Mouse (Mus musculus) hindbrain, embryonic 15.5 days (tissue): ENCODE data around the gene Traf3ip1. TPM values are rescaled to one million over a fixed set of nuclear protein-coding genes. Genes with fewer than 3 reads are reported as not detected.
A peak's percentile ranks its signal among the peaks of the same experiment; 100 is the strongest.

Experiments
- ATAC-seq: fragments of 200-750 bp; cut with Nextera tagmentation; 2 replicates; pipeline ENCODE4 v1.8.0; 2017; ENCODE audit warnings: low read depth, moderate number of reproducible peaks, moderate TSS enrichment; ENCODE audit not compliant: low FRiP score
- H3K27ac ChIP-seq: fragments of 300-500 bp; sonication (generic); replicated peaks from 2 replicates; pipeline ENCODE4 v1.5.1; 2015; ENCODE audit warnings: mild to moderate bottlenecking, inconsistent platforms
- H3K27me3 ChIP-seq: fragments of 300-500 bp; sonication (generic); 2 replicates; pipeline ENCODE4 v1.6.1; 2015; ENCODE audit warnings: control low read depth, inconsistent platforms
- H3K36me3 ChIP-seq: fragments of 300-500 bp; sonication (generic); 2 replicates; pipeline ENCODE4 v1.6.1; 2015; ENCODE audit warnings: control low read depth, inconsistent platforms
- H3K4me1 ChIP-seq: fragments of 300-500 bp; sonication (generic); replicated peaks from 2 replicates; pipeline ENCODE4 v1.6.1; 2015; ENCODE audit warnings: control low read depth, inconsistent platforms
- H3K4me2 ChIP-seq: fragments of 300-500 bp; sonication (generic); 2 replicates; pipeline ENCODE4 v1.6.1; 2015; ENCODE audit warnings: moderate library complexity, mild to moderate bottlenecking, inconsistent platforms
- H3K4me3 ChIP-seq: fragments of 300-500 bp; sonication (generic); 2 replicates; pipeline ENCODE4 v1.5.1; 2015; ENCODE audit warnings: mild to moderate bottlenecking, inconsistent platforms
- H3K9ac ChIP-seq: fragments of 300-500 bp; sonication (generic); 2 replicates; pipeline ENCODE4 v1.6.1; 2015; ENCODE audit warnings: inconsistent platforms
- H3K9me3 ChIP-seq: fragments of 300-500 bp; sonication (generic); 2 replicates; pipeline ENCODE4 v1.6.1; 2016; ENCODE audit warnings: control low read depth, inconsistent platforms
- WGBS: fragments of 180-500 bp; shearing (Covaris S2); methylation state at CpG from one replicate; pipeline ENCODE4 v1.1.7; 2015; 5-methylcytosine and 5-hydroxymethylcytosine counted together
- polyA plus RNA-seq: library from polyadenylated mRNA; unstranded; fragments of >200 nt; fragmentation: Nextera tagmentation; extraction: Ambion mirVana; gene quantifications from 2 replicates; pipeline ENCODE4 v1.2.1, GENCODE M21; 2015

The Traf3ip1 gene
- polyA plus RNA-seq, 1 experiment from 2014 or later, result 9.9 TPM

- H3K9me3 ChIP-seq, result no peaks in the 10 kb centered on the region
- no peak overlapping the region for H3K9ac ChIP-seq
- H3K36me3 ChIP-seq, result no peaks in the 10 kb centered on the region
- no peak for ATAC-seq
- no peaks in the 10 kb centered on the region for H3K4me1 ChIP-seq
- H3K4me3 ChIP-seq, result no peak overlapping the region
- H3K27me3 ChIP-seq, result no peaks in the 10 kb centered on the region
- no peak overlapping the region for H3K27ac ChIP-seq
- no peak overlapping the region for H3K4me2 ChIP-seq
- WGBS, result 73% methylated on average over 3 of the region's 3 CpGs
These were observed 69.6 kb downstream of the Traf3ip1 start for GRCm38 (mm10) chr1:91564004-91564403.

GRCm38 (mm10) chr1:91564598-91564997 is 70.2 kb downstream of the Traf3ip1 start:
- Histone ChIP-seq H3K4me1 (no peaks in the 10 kb centered on the region), H3K9me3 (no peaks in the 10 kb centered on the region), H3K9ac (no peak overlapping the region), H3K27me3 (no peaks in the 10 kb centered on the region), H3K4me3 (no peak overlapping the region), H3K4me2 (no peak overlapping the region), H3K36me3 (no peaks in the 10 kb centered on the region), H3K27ac (no peak overlapping the region)
- WGBS, result 72% methylated on average over 6 of the region's 6 CpGs
- no peak for ATAC-seq

DNA sequence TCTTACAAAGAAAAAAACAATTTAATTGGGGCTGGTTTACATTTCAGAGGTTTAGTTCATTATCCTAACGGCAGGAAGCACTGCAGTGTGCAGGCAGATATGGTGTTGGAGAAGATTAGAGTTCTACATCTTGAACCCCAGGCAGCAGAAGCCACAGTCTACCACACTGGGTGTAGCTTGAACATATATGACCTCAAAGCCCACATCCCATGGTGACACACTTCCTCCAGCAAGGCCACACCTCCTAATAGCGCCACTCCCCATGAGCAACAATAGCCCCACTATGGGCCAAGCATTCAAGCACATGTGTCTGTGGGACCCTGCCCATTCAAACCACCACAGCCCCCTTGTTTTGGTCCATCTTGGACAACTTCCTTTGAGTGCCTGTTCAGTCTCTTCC is 72.8 kb downstream of the Traf3ip1 start:
- WGBS, result 76% methylated on average over 2 of the region's 2 CpGs
- Histone ChIP-seq H3K4me3 (no peak overlapping the region), H3K4me1 (no peaks in the 10 kb centered on the region), H3K27me3 (no peaks in the 10 kb centered on the region), H3K36me3 (no peaks in the 10 kb centered on the region), H3K9ac (no peak overlapping the region), H3K27ac (no peak overlapping the region), H3K4me2 (no peak overlapping the region), H3K9me3 (no peaks in the 10 kb centered on the region)
- ATAC-seq, result no peak

DNA sequence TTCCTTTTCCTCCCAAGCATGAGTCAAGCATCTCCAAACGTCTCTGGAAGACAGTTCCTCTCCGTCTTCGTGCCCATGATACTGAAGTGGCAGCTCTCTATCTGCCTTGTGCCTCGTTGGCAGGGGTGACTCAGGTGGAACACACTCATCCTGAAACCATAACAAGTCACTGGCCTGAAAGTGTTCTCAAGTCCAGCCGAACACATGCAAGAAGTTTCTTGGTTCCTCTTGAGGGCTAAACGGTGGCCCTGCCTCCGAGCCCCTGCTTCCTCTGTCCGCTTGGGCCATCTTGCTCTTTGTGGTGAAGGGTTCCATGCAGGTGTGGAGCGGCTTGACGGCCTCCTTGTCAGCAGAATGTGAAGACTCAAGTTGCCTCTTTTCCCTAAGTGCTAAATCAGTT is 78.0 kb downstream of the Traf3ip1 start:
- H3K9ac ChIP-seq, result no peak overlapping the region
- H3K4me3 ChIP-seq, result no peak overlapping the region
- ATAC-seq, result no peak
- no peaks in the 10 kb centered on the region for H3K27me3 ChIP-seq
- no peaks in the 10 kb centered on the region for H3K36me3 ChIP-seq
- H3K4me1 ChIP-seq, result no peaks in the 10 kb centered on the region
- H3K9me3 ChIP-seq, result no peaks in the 10 kb centered on the region
- WGBS, result 83% methylated on average over 10 of the region's 10 CpGs
- no peak overlapping the region for H3K4me2 ChIP-seq
- no peak overlapping the region for H3K27ac ChIP-seq

DNA sequence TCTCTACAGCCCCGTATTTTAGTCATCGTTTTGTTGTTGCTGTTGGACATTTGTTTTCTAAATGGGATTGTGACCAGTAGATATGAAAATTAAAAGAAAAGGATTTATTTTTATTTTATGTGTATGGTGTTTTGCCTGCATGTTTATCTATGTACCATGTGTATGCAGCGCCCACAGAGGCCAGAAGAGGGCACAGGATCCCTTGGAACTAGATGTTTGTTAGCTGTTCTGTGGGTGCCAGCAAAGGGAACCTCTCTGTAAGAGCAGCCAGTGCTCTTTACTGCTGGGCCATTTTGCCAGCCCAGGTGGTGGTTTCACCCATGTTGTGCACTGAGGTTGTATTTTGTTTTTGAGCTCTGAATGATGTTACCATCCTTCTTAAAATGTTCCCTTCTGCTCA is 79.8 kb downstream of the Traf3ip1 start:
- H3K36me3 ChIP-seq, result no peaks in the 10 kb centered on the region
- H3K9ac ChIP-seq, result no peak overlapping the region
- no peak overlapping the region for H3K27ac ChIP-seq
- no peaks in the 10 kb centered on the region for H3K27me3 ChIP-seq
- 0 out of 2 replicates have a peak, but pooled peaks have one; percentile 72 for ATAC-seq
- no peak overlapping the region for H3K4me3 ChIP-seq
- WGBS, result 77% methylated on average over 3 of the region's 3 CpGs
- H3K4me1 ChIP-seq, result no peaks in the 10 kb centered on the region
- no peaks in the 10 kb centered on the region for H3K9me3 ChIP-seq
- no peak overlapping the region for H3K4me2 ChIP-seq

GRCm38 (mm10) chr1:91577883-91578517 is 83.6 kb downstream of the Traf3ip1 start:
- no peaks in the 10 kb centered on the region for H3K36me3 ChIP-seq
- H3K9me3 ChIP-seq, result no peaks in the 10 kb centered on the region
- no peak overlapping the region for H3K27ac ChIP-seq
- H3K4me1 ChIP-seq, result no peaks in the 10 kb centered on the region
- no peak overlapping the region for H3K9ac ChIP-seq
- no peak for ATAC-seq
- 82% methylated on average over 7 of the region's 7 CpGs for WGBS
- no peak overlapping the region for H3K4me2 ChIP-seq
- H3K4me3 ChIP-seq, result no peak overlapping the region
- H3K27me3 ChIP-seq, result no peaks in the 10 kb centered on the region

Other genes starting within 250 kb of the Traf3ip1 start
- 56.4 and 59.4 TPM in 2 replicates for gene Ube2f, start 244.3 kb upstream of the Traf3ip1 start, polyA plus RNA-seq
- 11.9 and 13.5 TPM in 2 replicates for gene Scly, start 196.3 kb upstream of the Traf3ip1 start, polyA plus RNA-seq
- 0.05 and 0.18 TPM in 2 replicates for gene Espnl, start 172.6 kb upstream of the Traf3ip1 start, polyA plus RNA-seq
- 0.09 and 0.13 TPM in 2 replicates for gene Klhl30, start 143.6 kb upstream of the Traf3ip1 start, polyA plus RNA-seq
- 0.33 and 0.54 TPM in 2 replicates for gene Erfe, start 128.2 kb upstream of the Traf3ip1 start, polyA plus RNA-seq
- 145 and 147 TPM in 2 replicates for gene Ilkap, start 95.8 kb upstream of the Traf3ip1 start, polyA plus RNA-seq
- gene Hes6, start 80.6 kb upstream of the Traf3ip1 start, polyA plus RNA-seq, result 172 and 212 TPM in 2 replicates
- 6.0 and 6.1 TPM in 2 replicates for gene Per2, start 35.3 kb upstream of the Traf3ip1 start, polyA plus RNA-seq
- gene Asb1, start 45.9 kb downstream of the Traf3ip1 start, polyA plus RNA-seq, result 12.9 and 13.0 TPM in 2 replicates